Mouse (Mus musculus): ENCODE results near the gene Prune2.

- no peak for TF ChIP-seq POLR2A (IDR thresholded peaks at IDR 0.05; ENCODE audit: borderline replicate concordance, insufficient read depth, low read length)
- TF ChIP-seq CTCF (IDR thresholded peaks at IDR 0.05; ENCODE audit: borderline replicate concordance, insufficient read depth, low read depth, low read length), result peak; percentile 57; the same call in 1 of the 2 replicates
Observed at GRCm38 (mm10) chr19:17163511-17163953, 207.6 kb downstream of the Prune2 start.
